Mouse (Mus musculus) liver, embryonic 11.5 days (tissue): ENCODE measurements around the gene 4930562C15Rik. TPM values are rescaled to one million over a fixed set of nuclear protein-coding genes. Genes with fewer than 3 reads are reported as not detected.

Source experiments
- ATAC-seq: fragments of 200-750 bp; cut with Nextera tagmentation; replicated peaks from 2 replicates; pipeline ENCODE4 v1.8.0; 2017; ENCODE audit warnings: moderate number of reproducible peaks, mild to moderate bottlenecking, moderate TSS enrichment, moderate library complexity; ENCODE audit not compliant: low FRiP score
- DNase-seq: peaks from one replicate; pipeline ENCODE4 v3.0.0-alpha.2; 2017; ENCODE audit warnings: low spot score
- H3K27ac ChIP-seq: fragments of 300-500 bp; sonication (generic); 2 replicates; pipeline ENCODE4 v1.5.1; 2014; ENCODE audit warnings: mild to moderate bottlenecking, low read depth, low read length, control low read depth
- H3K27me3 ChIP-seq: fragments of 300-500 bp; sonication (generic); replicated peaks from 2 replicates; pipeline ENCODE4 v1.6.1; 2014; ENCODE audit warnings: low read length, mixed read lengths; ENCODE audit not compliant: control insufficient read depth, insufficient read depth
- H3K36me3 ChIP-seq: fragments of 300-500 bp; sonication (generic); 2 replicates; pipeline ENCODE4 v1.6.1; 2014; ENCODE audit warnings: mild to moderate bottlenecking, low read length, moderate library complexity, mixed read lengths; ENCODE audit not compliant: control insufficient read depth, insufficient read depth
- H3K4me1 ChIP-seq: fragments of 300-500 bp; sonication (generic); replicated peaks from 2 replicates; pipeline ENCODE4 v1.6.1; 2014; ENCODE audit warnings: low read length, mixed read lengths; ENCODE audit not compliant: control insufficient read depth, insufficient read depth
- H3K4me2 ChIP-seq: fragments of 300-500 bp; sonication (generic); 2 replicates; pipeline ENCODE4 v1.6.1; 2014; ENCODE audit warnings: mild to moderate bottlenecking, control low read depth, moderate library complexity
- H3K4me3 ChIP-seq: fragments of 300-500 bp; sonication (generic); 2 replicates; pipeline ENCODE4 v1.5.1; 2014; ENCODE audit warnings: low read depth, low read length, control low read depth
- H3K9ac ChIP-seq: fragments of 300-500 bp; sonication (generic); 2 replicates; pipeline ENCODE4 v1.6.1; 2014; ENCODE audit warnings: low read depth, low read length, control low read depth
- H3K9me3 ChIP-seq: fragments of 300-500 bp; sonication (generic); 2 replicates; pipeline ENCODE4 v1.6.1; 2016; ENCODE audit warnings: low read length, inconsistent platforms, mixed read lengths; ENCODE audit not compliant: control insufficient read depth
- WGBS: fragments of 180-500 bp; shearing (Covaris S2); extraction: QIAGEN DNeasy Blood & Tissue Kit; methylation state at CpG from one replicate; pipeline ENCODE4 v1.1.7; 2014; 5-methylcytosine and 5-hydroxymethylcytosine counted together
- polyA plus RNA-seq: library from polyadenylated mRNA; unstranded; fragments of >200 nt; fragmentation: Nextera tagmentation; extraction: Ambion mirVana; gene quantifications from 2 replicates; pipeline ENCODE4 v1.2.1, GENCODE M21; 2014

The 4930562C15Rik gene
- polyA plus RNA-seq, 1 experiment from 2014 or later, result 0.33 TPM

GRCm38 (mm10) chr16:4870490-4870889 is 35.3 kb downstream of the 4930562C15Rik start:
- no peak overlapping the region for H3K9ac ChIP-seq
- H3K27ac ChIP-seq, result no peak overlapping the region
- no peak for ATAC-seq
- DNase-seq, result no peak
- peaks cover 5% of the 10 kb centered on the region for H3K4me1 ChIP-seq
- H3K4me3 ChIP-seq, result no peak overlapping the region
- 86% methylated on average over 5 of the region's 5 CpGs for WGBS
- peaks cover 9% of the 10 kb centered on the region for H3K36me3 ChIP-seq
- H3K27me3 ChIP-seq, result no peaks in the 10 kb centered on the region
- no peak overlapping the region for H3K4me2 ChIP-seq
- no peaks in the 10 kb centered on the region for H3K9me3 ChIP-seq

- Histone ChIP-seq H3K4me2 (no peak overlapping the region), H3K27me3 (no peaks in the 10 kb centered on the region), H3K9me3 (no peaks in the 10 kb centered on the region), H3K27ac (no peak overlapping the region), H3K9ac (no peak overlapping the region), H3K4me3 (no peak overlapping the region), H3K36me3 (peaks cover 13% of the 10 kb centered on the region), H3K4me1 (peaks cover 16% of the 10 kb centered on the region)
- ATAC-seq (no peak), DNase-seq (no peak)
- 81% methylated on average over 2 of the region's 2 CpGs for WGBS
Measured at GRCm38 (mm10) chr16:4871926-4872325, 36.7 kb downstream of the 4930562C15Rik start.

- no peaks in the 10 kb centered on the region for H3K9me3 ChIP-seq
- peak overlapping the region; percentile 45 for H3K4me2 ChIP-seq
- WGBS, result 71% methylated on average over 23 of the region's 23 CpGs
- ATAC-seq (no peak), DNase-seq (no peak)
- H3K27ac ChIP-seq, result no peak overlapping the region
- H3K4me1 ChIP-seq, result peaks cover 31% of the 10 kb centered on the region
- H3K27me3 ChIP-seq, result no peaks in the 10 kb centered on the region
- H3K9ac ChIP-seq, result peak overlapping the region; percentile 17; the same call in 1 of the 2 replicates
- H3K4me3 ChIP-seq, result no peak overlapping the region
- H3K36me3 ChIP-seq, result peaks cover 13% of the 10 kb centered on the region
Measured at GRCm38 (mm10) chr16:4875198-4876032, 40.2 kb downstream of the 4930562C15Rik start.

GRCm38 (mm10) chr16:4876033-4876680 is 40.9 kb downstream of the 4930562C15Rik start:
- no peak overlapping the region; the same call in none of the 2 replicates for H3K27ac ChIP-seq
- H3K4me3 ChIP-seq, result no peak overlapping the region
- peaks cover 31% of the 10 kb centered on the region for H3K4me1 ChIP-seq
- WGBS, result 84% methylated on average over 8 of the region's 8 CpGs
- no peak for DNase-seq
- no peaks in the 10 kb centered on the region for H3K27me3 ChIP-seq
- no peak for ATAC-seq
- H3K9ac ChIP-seq, result peak overlapping the region; percentile 17; the same call in 1 of the 2 replicates
- peak overlapping the region; percentile 45 for H3K4me2 ChIP-seq
- H3K36me3 ChIP-seq, result peaks cover 13% of the 10 kb centered on the region
- no peaks in the 10 kb centered on the region for H3K9me3 ChIP-seq

- Histone ChIP-seq H3K27ac (no peak overlapping the region), H3K36me3 (peaks cover 13% of the 10 kb centered on the region), H3K9me3 (no peaks in the 10 kb centered on the region), H3K9ac (no peak overlapping the region; the same call in 1 of the 2 replicates), H3K27me3 (no peaks in the 10 kb centered on the region), H3K4me2 (0 out of 2 replicates have a peak overlapping the region, but pooled peaks have one; percentile 21), H3K4me1 (peaks cover 41% of the 10 kb centered on the region), H3K4me3 (no peak overlapping the region)
- no peak for ATAC-seq
- WGBS, result 64% methylated on average over 4 of the region's 4 CpGs
- DNase-seq, result no peak
Measured at GRCm38 (mm10) chr16:4877195-4877594, 42.0 kb downstream of the 4930562C15Rik start.

GRCm38 (mm10) chr16:4877701-4878100 is 42.5 kb downstream of the 4930562C15Rik start:
- H3K27me3 ChIP-seq, result no peaks in the 10 kb centered on the region
- no peak for DNase-seq
- H3K9me3 ChIP-seq, result no peaks in the 10 kb centered on the region
- peak overlapping the region; percentile 93 for H3K9ac ChIP-seq
- peaks cover 13% of the 10 kb centered on the region for H3K36me3 ChIP-seq
- H3K4me2 ChIP-seq, result peak overlapping the region; percentile 96
- 69% methylated on average over 3 of the region's 3 CpGs for WGBS
- peaks cover 41% of the 10 kb centered on the region for H3K4me1 ChIP-seq
- H3K4me3 ChIP-seq, result peak overlapping the region; percentile 89
- peak overlapping the region; percentile 100; the same call in 1 of the 2 replicates for H3K27ac ChIP-seq
- no peak for ATAC-seq

GRCm38 (mm10) chr16:4878192-4878885 is 43.1 kb downstream of the 4930562C15Rik start:
- DNase-seq (peak; percentile 47), ATAC-seq (peak; percentile 16; the same call in 1 of the 2 replicates)
- H3K27ac ChIP-seq, result peak overlapping the region; percentile 100
- H3K4me3 ChIP-seq, result peak overlapping the region; percentile 89
- no peaks in the 10 kb centered on the region for H3K9me3 ChIP-seq
- peak overlapping the region; percentile 96 for H3K4me2 ChIP-seq
- H3K36me3 ChIP-seq, result peaks cover 13% of the 10 kb centered on the region
- H3K9ac ChIP-seq, result peak overlapping the region; percentile 93
- H3K4me1 ChIP-seq, result peaks cover 41% of the 10 kb centered on the region
- H3K27me3 ChIP-seq, result no peaks in the 10 kb centered on the region
- WGBS, result 13% methylated on average over 5 of the region's 5 CpGs

- Histone ChIP-seq H3K4me3 (peak overlapping the region; percentile 89), H3K9ac (peak overlapping the region; percentile 93), H3K9me3 (no peaks in the 10 kb centered on the region), H3K4me1 (peaks cover 41% of the 10 kb centered on the region), H3K27ac (peak overlapping the region; percentile 100), H3K27me3 (no peaks in the 10 kb centered on the region), H3K4me2 (peak overlapping the region; percentile 96), H3K36me3 (peaks cover 13% of the 10 kb centered on the region)
- WGBS, result under 1% methylated on average over 48 of the region's 54 CpGs
- DNase-seq (no peak), ATAC-seq (peak; percentile 22)
Measured at GRCm38 (mm10) chr16:4879101-4879707, 44.0 kb downstream of the 4930562C15Rik start.
